Mouse (Mus musculus): Measurements from ENCODE around the gene Slc35d1. TPM values are rescaled to one million over a fixed set of nuclear protein-coding genes. Genes with fewer than 3 reads are reported as not detected.

Slc35d1 gene
- polyA plus RNA-seq, 1 experiment, result 9.9 TPM

GRCm38 (mm10) chr4:103222854-103223253 lies 7.9 kb upstream of the Slc35d1 start:
- Histone ChIP-seq H3K4me3 (ENCODE audit: insufficient read depth, low read length) (no peak overlapping the region), H3K27ac (ENCODE audit: insufficient read depth, low read length) (no peak overlapping the region), H3K4me1 (ENCODE audit: control insufficient read depth, insufficient read depth, low read length) (no peaks in the 10 kb centered on the region)
- TF ChIP-seq POLR2A (IDR thresholded peaks at IDR 0.05; ENCODE audit: extremely low read depth, insufficient read depth, low read length), result no peak
- no peak for TF ChIP-seq CTCF (IDR thresholded peaks at IDR 0.05; ENCODE audit: extremely low read depth, insufficient read depth, low read length)

GRCm38 (mm10) chr4:103221789-103222188 lies 6.8 kb upstream of the Slc35d1 start:
- Histone ChIP-seq H3K4me3 (ENCODE audit: insufficient read depth, low read length) (no peak overlapping the region), H3K4me1 (ENCODE audit: control insufficient read depth, insufficient read depth, low read length) (no peaks in the 10 kb centered on the region), H3K27ac (ENCODE audit: insufficient read depth, low read length) (no peak overlapping the region)
- TF ChIP-seq CTCF (IDR thresholded peaks at IDR 0.05; ENCODE audit: extremely low read depth, insufficient read depth, low read length) (no peak), POLR2A (IDR thresholded peaks at IDR 0.05; ENCODE audit: extremely low read depth, insufficient read depth, low read length) (no peak)

- no peak overlapping the region for H3K4me3 ChIP-seq (ENCODE audit: insufficient read depth, low read length)
- TF ChIP-seq POLR2A (IDR thresholded peaks at IDR 0.05; ENCODE audit: extremely low read depth, insufficient read depth, low read length), result no peak
- TF ChIP-seq CTCF (IDR thresholded peaks at IDR 0.05; ENCODE audit: extremely low read depth, insufficient read depth, low read length), result no peak
- H3K4me1 ChIP-seq (ENCODE audit: control insufficient read depth, insufficient read depth, low read length), result no peaks in the 10 kb centered on the region
- H3K27ac ChIP-seq (ENCODE audit: insufficient read depth, low read length), result no peak overlapping the region
Observed at GRCm38 (mm10) chr4:103219011-103219410, 4.0 kb upstream of the Slc35d1 start.

- H3K27ac ChIP-seq (ENCODE audit: insufficient read depth, low read length), result no peak overlapping the region
- peaks cover 1% of the 10 kb centered on the region; the same call in 1 of the 2 replicates for H3K4me1 ChIP-seq (ENCODE audit: control insufficient read depth, insufficient read depth, low read length)
- H3K4me3 ChIP-seq (ENCODE audit: insufficient read depth, low read length), result no peak overlapping the region
- TF ChIP-seq CTCF (IDR thresholded peaks at IDR 0.05; ENCODE audit: extremely low read depth, insufficient read depth, low read length) (no peak), POLR2A (IDR thresholded peaks at IDR 0.05; ENCODE audit: extremely low read depth, insufficient read depth, low read length) (no peak)
Observed at GRCm38 (mm10) chr4:103216046-103216445, 1.1 kb upstream of the Slc35d1 start.

- Histone ChIP-seq H3K4me3 (ENCODE audit: insufficient read depth, low read length) (peak overlapping the region; percentile 91), H3K4me1 (ENCODE audit: control insufficient read depth, insufficient read depth, low read length) (peaks cover 1% of the 10 kb centered on the region; the same call in 1 of the 2 replicates), H3K27ac (ENCODE audit: insufficient read depth, low read length) (peak overlapping the region; percentile 74)
- TF ChIP-seq CTCF (IDR thresholded peaks at IDR 0.05; ENCODE audit: extremely low read depth, insufficient read depth, low read length), result no peak
- TF ChIP-seq POLR2A (IDR thresholded peaks at IDR 0.05; ENCODE audit: extremely low read depth, insufficient read depth, low read length), result peak; percentile 74
Observed at GRCm38 (mm10) chr4:103214498-103214924, 453 bp downstream of the Slc35d1 start.

GRCm38 (mm10) chr4:103213859-103214497 lies 986 bp downstream of the Slc35d1 start:
- H3K27ac ChIP-seq (ENCODE audit: insufficient read depth, low read length), result peak overlapping the region; percentile 74
- TF ChIP-seq CTCF (IDR thresholded peaks at IDR 0.05; ENCODE audit: extremely low read depth, insufficient read depth, low read length) (no peak), POLR2A (IDR thresholded peaks at IDR 0.05; ENCODE audit: extremely low read depth, insufficient read depth, low read length) (no peak)
- peaks cover 1% of the 10 kb centered on the region; the same call in 1 of the 2 replicates for H3K4me1 ChIP-seq (ENCODE audit: control insufficient read depth, insufficient read depth, low read length)
- peak overlapping the region; percentile 91 for H3K4me3 ChIP-seq (ENCODE audit: insufficient read depth, low read length)

GRCm38 (mm10) chr4:103208553-103208952 lies 6.4 kb downstream of the Slc35d1 start:
- Histone ChIP-seq H3K4me3 (ENCODE audit: insufficient read depth, low read length) (no peak overlapping the region), H3K4me1 (ENCODE audit: control insufficient read depth, insufficient read depth, low read length) (peaks cover 1% of the 10 kb centered on the region; the same call in 1 of the 2 replicates), H3K27ac (ENCODE audit: insufficient read depth, low read length) (no peak overlapping the region)
- no peak for TF ChIP-seq POLR2A (IDR thresholded peaks at IDR 0.05; ENCODE audit: extremely low read depth, insufficient read depth, low read length)
- TF ChIP-seq CTCF (IDR thresholded peaks at IDR 0.05; ENCODE audit: extremely low read depth, insufficient read depth, low read length), result no peak

- Histone ChIP-seq H3K4me3 (ENCODE audit: insufficient read depth, low read length) (no peak overlapping the region), H3K4me1 (ENCODE audit: control insufficient read depth, insufficient read depth, low read length) (no peaks in the 10 kb centered on the region), H3K27ac (ENCODE audit: insufficient read depth, low read length) (no peak overlapping the region)
- no peak for TF ChIP-seq CTCF (IDR thresholded peaks at IDR 0.05; ENCODE audit: extremely low read depth, insufficient read depth, low read length)
- no peak for TF ChIP-seq POLR2A (IDR thresholded peaks at IDR 0.05; ENCODE audit: extremely low read depth, insufficient read depth, low read length)
Observed at GRCm38 (mm10) chr4:103203646-103204045, 11.3 kb downstream of the Slc35d1 start.

GRCm38 (mm10) chr4:103200046-103200445 lies 14.9 kb downstream of the Slc35d1 start:
- TF ChIP-seq CTCF (IDR thresholded peaks at IDR 0.05; ENCODE audit: extremely low read depth, insufficient read depth, low read length) (no peak), POLR2A (IDR thresholded peaks at IDR 0.05; ENCODE audit: extremely low read depth, insufficient read depth, low read length) (no peak)
- Histone ChIP-seq H3K27ac (ENCODE audit: insufficient read depth, low read length) (no peak overlapping the region), H3K4me1 (ENCODE audit: control insufficient read depth, insufficient read depth, low read length) (no peaks in the 10 kb centered on the region), H3K4me3 (ENCODE audit: insufficient read depth, low read length) (no peak overlapping the region)

- H3K4me3 ChIP-seq (ENCODE audit: insufficient read depth, low read length), result no peak overlapping the region
- H3K4me1 ChIP-seq (ENCODE audit: control insufficient read depth, insufficient read depth, low read length), result no peaks in the 10 kb centered on the region
- no peak for TF ChIP-seq CTCF (IDR thresholded peaks at IDR 0.05; ENCODE audit: extremely low read depth, insufficient read depth, low read length)
- no peak overlapping the region for H3K27ac ChIP-seq (ENCODE audit: insufficient read depth, low read length)
Observed at GRCm38 (mm10) chr4:103199086-103199485, 15.9 kb downstream of the Slc35d1 start.
